Mouse (Mus musculus) bone marrow macrophage, adult 2 months (primary cell): ENCODE measurements around the gene Klhl5. TPM values are rescaled to one million over a fixed set of nuclear protein-coding genes. Genes with fewer than 3 reads are reported as not detected.

Source experiments
- H3K27ac ChIP-seq: 2 replicates; pipeline ENCODE4 v1.5.1; 2012; ENCODE audit warnings: low read depth, low read length; ENCODE audit not compliant: insufficient read depth
- H3K4me1 ChIP-seq: 2 replicates; pipeline ENCODE4 v1.6.1; 2012; ENCODE audit warnings: low read length; ENCODE audit not compliant: control insufficient read depth, insufficient read depth
- H3K4me3 ChIP-seq: 2 replicates; pipeline ENCODE4 v1.5.1; 2012; ENCODE audit warnings: mild to moderate bottlenecking, low read length, moderate library complexity; ENCODE audit not compliant: insufficient read depth
- CTCF ChIP-seq: IDR thresholded peaks from 2 replicates; pipeline ENCODE4 v1.5.1; 2012; ENCODE audit warnings: low read depth, mild to moderate bottlenecking, low read length, moderate library complexity
- POLR2A ChIP-seq: IDR thresholded peaks from 2 replicates; pipeline ENCODE4 v1.6.1; 2012; ENCODE audit warnings: mild to moderate bottlenecking, low read depth, low read length, borderline replicate concordance
- polyA plus RNA-seq: library from polyadenylated mRNA; stranded (reverse); fragments of >200 nt; gene quantifications from 2 replicates; pipeline ENCODE4 v1.2.4, GENCODE M21; 2012; ENCODE audit not compliant: missing spikeins, insufficient read depth, insufficient read length

Gene Klhl5
- polyA plus RNA-seq, 1 experiment: 58.8 TPM

DNA sequence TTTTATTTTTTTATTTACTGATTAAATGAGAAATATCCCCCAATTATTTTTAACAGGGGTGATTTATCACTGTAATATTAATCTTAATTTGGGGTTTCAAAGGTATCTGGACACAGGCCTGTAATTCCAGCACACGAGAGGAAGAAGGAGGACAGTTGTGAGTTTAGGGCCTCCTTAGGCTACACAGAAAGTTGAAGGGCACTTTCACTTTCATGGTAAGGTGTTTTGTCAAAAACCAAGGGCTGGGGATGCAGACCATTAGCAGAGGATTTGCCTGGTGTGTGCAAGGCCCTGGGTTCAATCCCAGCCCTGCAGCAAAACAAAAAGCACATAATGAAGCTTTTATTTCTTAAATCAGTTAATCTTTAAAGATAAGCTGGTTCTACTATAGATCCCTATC lies 12.2 kb downstream of the Klhl5 start:
- peaks cover 39% of the 10 kb centered on the region for H3K4me1 ChIP-seq
- TF ChIP-seq CTCF (no peak), POLR2A (no peak)
- H3K27ac ChIP-seq: peak overlapping the region; percentile 22; the same call in 1 of the 2 replicates
- H3K4me3 ChIP-seq: no peak overlapping the region

DNA sequence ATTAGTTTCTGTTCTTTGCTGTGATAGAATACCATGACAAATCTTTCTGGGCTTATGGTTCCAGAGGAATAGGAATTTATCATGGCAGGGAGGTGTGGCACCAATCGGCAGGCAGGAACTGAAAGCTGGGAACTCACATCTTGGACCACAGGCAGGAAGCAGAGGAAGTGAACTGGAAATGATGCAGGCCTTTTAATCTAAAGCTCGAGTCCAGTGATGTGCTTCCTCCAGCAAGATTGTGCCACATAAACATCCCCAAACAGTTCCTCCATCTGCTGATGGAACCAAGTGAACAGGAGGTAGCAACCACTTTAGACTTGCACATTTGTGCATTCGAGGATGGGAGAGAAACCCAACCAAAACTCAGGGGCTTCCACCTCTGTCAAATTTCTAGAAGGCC lies 12.6 kb downstream of the Klhl5 start:
- TF ChIP-seq POLR2A (no peak), CTCF (no peak)
- Histone ChIP-seq H3K4me3 (no peak overlapping the region), H3K4me1 (peaks cover 39% of the 10 kb centered on the region), H3K27ac (peak overlapping the region; percentile 51)

DNA sequence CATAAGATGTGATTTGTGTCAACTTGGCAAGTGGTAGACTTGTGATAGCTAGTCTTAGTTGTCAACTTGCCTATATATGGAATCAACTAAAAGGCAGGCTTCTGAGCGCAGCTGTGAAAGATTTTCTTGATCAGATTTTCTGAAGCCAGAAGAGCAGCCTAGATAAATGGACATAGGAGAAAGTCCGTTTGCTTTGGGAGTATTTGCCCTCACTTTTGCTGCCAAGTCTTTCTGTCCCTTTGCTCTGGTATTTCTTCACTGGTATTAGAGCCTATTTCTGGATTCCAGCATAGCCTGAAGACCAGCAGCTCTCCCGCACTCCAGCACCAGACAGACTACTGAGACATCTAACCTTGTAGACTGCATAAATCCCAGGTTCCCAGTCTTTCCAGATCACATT lies 15.3 kb downstream of the Klhl5 start:
- no peak overlapping the region for H3K27ac ChIP-seq
- H3K4me3 ChIP-seq: no peak overlapping the region

DNA sequence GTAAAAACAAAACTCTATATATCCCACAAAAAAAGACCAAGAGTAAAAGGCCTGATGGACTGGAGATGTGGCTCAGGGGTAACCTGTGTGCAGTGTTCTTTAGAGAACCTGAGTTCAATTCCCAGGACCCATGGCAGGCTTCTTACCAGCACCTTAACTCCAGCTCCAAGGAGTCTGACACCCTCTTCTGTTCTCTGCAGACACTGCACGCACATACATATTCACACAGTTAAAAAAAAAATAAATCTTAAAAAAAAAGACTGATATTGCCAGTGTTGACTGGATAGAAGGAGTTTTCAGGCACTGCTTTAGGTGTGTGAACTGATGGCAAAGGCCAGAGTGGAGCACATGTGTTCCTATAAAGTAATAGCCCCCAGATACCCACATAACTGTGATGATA lies 18.8 kb downstream of the Klhl5 start:
- no peaks in the 10 kb centered on the region for H3K4me1 ChIP-seq
- TF ChIP-seq POLR2A: no peak
- TF ChIP-seq CTCF: no peak
- H3K27ac ChIP-seq: no peak overlapping the region
- no peak overlapping the region for H3K4me3 ChIP-seq

More for the DNA sequence above, 15.3 kb downstream of the Klhl5 start:
- TF ChIP-seq CTCF: no peak
- TF ChIP-seq POLR2A: no peak
- H3K4me1 ChIP-seq: peaks cover 20% of the 10 kb centered on the region

DNA sequence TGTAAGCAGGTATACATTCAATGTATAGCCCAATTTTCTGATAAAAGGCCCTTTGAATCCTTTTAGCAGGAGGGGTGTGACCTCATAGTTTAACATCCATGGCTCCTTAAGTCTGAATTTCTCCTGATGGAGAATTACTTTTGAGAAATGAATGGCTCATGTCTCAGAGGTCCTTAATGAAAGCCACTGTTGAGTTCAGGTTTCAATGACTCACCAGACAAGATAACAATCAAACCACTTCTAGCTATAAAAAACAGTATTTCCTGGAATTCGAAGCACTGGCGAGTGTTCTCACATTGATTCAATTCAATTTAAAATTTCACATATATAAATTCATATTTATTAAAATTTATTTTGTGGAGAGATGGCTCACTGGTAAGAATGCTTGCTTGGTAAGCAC lies 21.1 kb downstream of the Klhl5 start:
- no peak overlapping the region for H3K4me3 ChIP-seq
- no peak overlapping the region for H3K27ac ChIP-seq
- TF ChIP-seq POLR2A (no peak), CTCF (no peak)
- no peaks in the 10 kb centered on the region for H3K4me1 ChIP-seq

DNA sequence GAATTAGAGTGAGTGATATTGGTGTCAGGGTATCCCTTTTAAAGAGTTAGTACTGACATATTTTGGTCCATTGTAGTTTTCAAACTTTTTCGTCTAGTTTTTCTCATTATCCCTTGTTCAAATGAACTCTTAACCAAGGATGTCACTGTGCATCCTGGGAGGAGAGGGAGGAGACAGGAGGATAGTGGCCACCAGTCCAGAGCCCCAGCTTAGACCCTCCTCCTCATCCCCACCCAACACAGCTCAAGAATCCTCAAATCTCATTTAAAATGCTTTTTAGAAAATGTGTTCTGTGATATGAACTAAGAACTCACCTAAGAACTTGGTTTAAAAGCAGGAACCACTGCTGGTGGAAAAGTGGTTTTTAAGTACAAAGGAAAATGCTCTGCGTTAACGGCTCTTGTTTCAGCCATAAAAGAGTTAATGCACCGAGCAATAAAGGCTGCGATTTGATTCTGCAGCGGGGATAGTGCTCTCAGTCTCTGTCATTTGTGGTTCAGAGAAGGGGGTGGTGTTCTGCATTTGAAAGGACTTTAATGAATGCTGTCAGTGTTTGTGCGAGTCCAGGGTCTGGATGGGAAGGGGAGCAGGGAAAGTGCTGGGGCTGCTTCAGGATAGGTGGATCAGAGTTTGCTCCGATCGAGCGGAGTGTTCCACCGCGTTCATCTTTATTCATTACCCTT lies 23.3 kb downstream of the Klhl5 start:
- H3K4me3 ChIP-seq: no peak overlapping the region
- TF ChIP-seq CTCF (no peak), POLR2A (no peak)
- no peaks in the 10 kb centered on the region for H3K4me1 ChIP-seq
- no peak overlapping the region for H3K27ac ChIP-seq

DNA sequence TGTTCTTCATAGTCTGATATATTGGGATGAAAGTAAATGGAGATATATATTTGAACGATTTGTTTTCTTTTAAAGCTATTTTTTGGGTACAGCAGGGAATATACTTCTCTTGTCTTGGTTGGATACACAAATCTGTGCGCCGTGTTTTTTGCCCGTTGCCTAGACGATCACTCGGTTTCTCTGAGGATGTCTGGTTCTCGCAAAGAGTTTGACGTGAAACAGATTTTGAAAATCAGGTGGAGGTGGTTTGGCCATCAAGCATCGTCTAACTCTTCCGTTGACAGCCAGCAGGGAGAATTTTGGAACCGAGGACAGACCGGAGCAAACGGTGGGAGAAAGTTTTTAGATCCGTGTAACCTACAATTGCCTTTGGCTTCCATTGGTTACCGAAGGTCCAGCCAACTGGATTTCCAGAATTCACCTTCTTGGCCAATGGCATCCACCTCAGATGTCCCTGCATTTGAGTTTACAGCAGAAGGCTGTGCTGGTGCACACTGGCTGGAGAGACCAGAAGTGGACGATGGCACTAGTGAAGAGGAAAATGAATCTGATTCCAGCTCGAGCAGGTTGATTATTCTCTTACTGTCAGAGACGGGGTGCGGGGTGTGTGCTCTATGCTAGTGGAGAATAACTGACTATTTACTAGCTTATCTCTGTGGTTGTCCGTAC lies 24.0 kb downstream of the Klhl5 start:
- Histone ChIP-seq H3K27ac (no peak overlapping the region), H3K4me1 (no peaks in the 10 kb centered on the region), H3K4me3 (no peak overlapping the region)
- TF ChIP-seq CTCF (no peak), POLR2A (no peak)

DNA sequence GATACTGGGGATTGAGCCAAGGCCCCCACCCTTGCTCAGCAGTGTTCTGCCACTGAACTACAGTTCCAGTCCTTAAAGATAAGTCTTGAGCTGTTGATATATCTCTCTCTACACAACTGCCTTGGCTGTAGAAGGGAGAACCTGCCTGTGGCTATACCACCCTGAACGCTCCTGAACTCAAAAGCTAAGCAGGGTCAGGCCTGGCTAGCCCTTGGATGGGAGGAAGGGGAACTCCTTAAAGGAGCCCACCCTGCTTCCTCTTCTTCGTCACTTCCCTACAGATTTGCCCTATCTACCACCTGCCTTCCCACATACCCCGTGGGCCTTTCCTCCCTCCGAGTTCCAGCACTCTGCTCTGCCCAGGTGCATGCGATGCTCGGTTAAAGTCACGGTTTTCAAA lies 28.8 kb downstream of the Klhl5 start:
- peaks cover 5% of the 10 kb centered on the region for H3K4me1 ChIP-seq
- H3K27ac ChIP-seq: no peak overlapping the region
- no peak overlapping the region for H3K4me3 ChIP-seq
- TF ChIP-seq POLR2A: no peak
- no peak for TF ChIP-seq CTCF

DNA sequence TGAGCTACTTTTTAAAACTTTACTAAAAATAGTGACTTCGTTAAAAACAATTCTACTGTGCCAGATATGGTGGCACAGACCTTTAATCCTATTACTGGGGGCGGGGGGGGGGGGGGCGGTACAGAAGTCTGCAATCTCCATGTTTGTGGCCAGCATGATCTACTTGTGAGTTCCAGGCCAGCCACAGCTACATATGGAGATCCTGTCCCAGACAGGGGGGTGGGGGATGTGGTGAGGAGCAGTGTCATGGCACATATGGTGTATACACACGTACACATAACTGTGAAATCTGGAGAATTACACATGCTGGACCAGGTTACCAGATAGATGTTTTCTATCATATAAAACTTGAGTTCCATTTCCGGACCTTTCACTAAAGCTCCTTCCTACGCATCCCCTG lies 29.7 kb downstream of the Klhl5 start:
- Histone ChIP-seq H3K27ac (no peak overlapping the region), H3K4me1 (peaks cover 5% of the 10 kb centered on the region), H3K4me3 (no peak overlapping the region)
- TF ChIP-seq POLR2A: no peak
- no peak for TF ChIP-seq CTCF

DNA sequence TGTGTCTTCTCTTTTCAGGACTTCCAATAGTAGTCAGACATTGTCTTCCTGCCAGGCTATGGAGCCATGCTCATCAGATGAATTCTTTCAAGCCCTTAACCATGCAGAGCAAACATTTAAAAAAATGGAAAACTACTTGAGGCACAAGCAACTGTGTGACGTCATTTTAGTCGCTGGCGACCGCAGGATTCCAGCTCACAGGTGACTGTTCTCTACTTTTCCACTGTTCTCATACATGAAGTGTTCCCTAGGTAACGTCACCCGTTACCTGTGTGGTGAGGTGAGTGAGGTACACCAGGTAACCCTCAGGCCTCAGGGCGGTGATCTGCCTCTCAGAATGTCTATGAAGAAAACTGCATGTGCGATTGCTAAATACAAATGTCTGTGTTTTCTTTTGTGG lies 33.9 kb downstream of the Klhl5 start:
- H3K4me3 ChIP-seq: no peak overlapping the region
- no peak overlapping the region for H3K27ac ChIP-seq
- peaks cover 5% of the 10 kb centered on the region for H3K4me1 ChIP-seq
- TF ChIP-seq POLR2A: no peak
- TF ChIP-seq CTCF: no peak

DNA sequence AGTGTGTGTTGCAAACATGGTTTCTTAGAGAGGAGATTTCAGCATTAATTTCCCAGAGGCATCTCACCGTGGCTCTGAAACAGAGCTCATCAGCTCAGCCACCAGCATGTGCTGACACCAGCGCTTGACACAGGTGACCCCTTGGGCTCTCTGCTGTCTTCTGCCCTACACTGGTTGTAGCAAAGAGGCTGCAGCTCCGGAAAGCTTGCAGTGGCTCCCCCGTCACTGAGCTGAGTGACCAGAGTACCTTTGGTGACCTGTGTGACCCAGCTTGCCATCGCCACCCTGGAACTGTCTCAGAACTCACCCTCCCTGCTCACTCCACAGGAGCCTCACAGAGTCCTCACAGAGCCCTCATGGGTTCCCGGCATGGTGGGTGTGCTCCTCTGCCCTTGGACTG lies 34.9 kb downstream of the Klhl5 start:
- no peak for TF ChIP-seq CTCF
- TF ChIP-seq POLR2A: no peak

More for the DNA sequence above, 34.9 kb downstream of the Klhl5 start:
- Histone ChIP-seq H3K27ac (no peak overlapping the region), H3K4me1 (peaks cover 5% of the 10 kb centered on the region), H3K4me3 (no peak overlapping the region)
